Mouse (Mus musculus) midbrain, embryonic 15.5 days (tissue): ENCODE data around the gene Rnase4. TPM values are rescaled to one million over a fixed set of nuclear protein-coding genes. Genes with fewer than 3 reads are reported as not detected.

Source experiments
- ATAC-seq: fragments of 200-750 bp; cut with Nextera tagmentation; replicated peaks from 2 replicates; pipeline ENCODE4 v1.8.0; 2017; ENCODE audit warnings: moderate TSS enrichment
- H3K27ac ChIP-seq: fragments of 300-500 bp; sonication (generic); 2 replicates; pipeline ENCODE4 v1.5.1; 2015; ENCODE audit warnings: mild to moderate bottlenecking, inconsistent platforms
- H3K27me3 ChIP-seq: fragments of 300-500 bp; sonication (generic); replicated peaks from 2 replicates; pipeline ENCODE4 v1.6.1; 2015; ENCODE audit warnings: inconsistent platforms
- H3K36me3 ChIP-seq: fragments of 300-500 bp; sonication (generic); replicated peaks from 2 replicates; pipeline ENCODE4 v1.6.1; 2015; ENCODE audit warnings: inconsistent platforms
- H3K4me1 ChIP-seq: fragments of 300-500 bp; sonication (generic); 2 replicates; pipeline ENCODE4 v1.6.1; 2015; ENCODE audit warnings: inconsistent platforms
- H3K4me2 ChIP-seq: fragments of 300-500 bp; sonication (generic); 2 replicates; pipeline ENCODE4 v1.6.1; 2015; ENCODE audit warnings: inconsistent platforms, mild to moderate bottlenecking, moderate library complexity
- H3K4me3 ChIP-seq: fragments of 300-500 bp; sonication (generic); 2 replicates; pipeline ENCODE4 v1.5.1; 2015; ENCODE audit warnings: mild to moderate bottlenecking, inconsistent platforms
- H3K9ac ChIP-seq: fragments of 300-500 bp; sonication (generic); 2 replicates; pipeline ENCODE4 v1.6.1; 2015; ENCODE audit warnings: mild to moderate bottlenecking, inconsistent platforms
- H3K9me3 ChIP-seq: fragments of 300-500 bp; sonication (generic); 2 replicates; pipeline ENCODE4 v1.6.1; 2016; ENCODE audit warnings: inconsistent platforms
- WGBS: fragments of 180-500 bp; shearing (Covaris S2); methylation state at CpG from one replicate; pipeline ENCODE4 v1.1.7; 2015; ENCODE audit warnings: mixed read lengths; 5-methylcytosine and 5-hydroxymethylcytosine counted together
- polyA plus RNA-seq: library from polyadenylated mRNA; unstranded; fragments of >200 nt; fragmentation: Nextera tagmentation; extraction: Ambion mirVana; gene quantifications from 2 replicates; pipeline ENCODE4 v1.2.1, GENCODE M21; 2015

The Rnase4 gene
- polyA plus RNA-seq, 1 experiment from 2014 or later: 13.9 TPM

- Histone ChIP-seq H3K9ac (no peak overlapping the region), H3K27ac (no peak overlapping the region), H3K4me3 (no peak overlapping the region), H3K9me3 (no peaks in the 10 kb centered on the region), H3K36me3 (no peaks in the 10 kb centered on the region), H3K4me1 (no peaks in the 10 kb centered on the region), H3K27me3 (no peaks in the 10 kb centered on the region), H3K4me2 (no peak overlapping the region)
- no peak for ATAC-seq
- 78% methylated on average over 3 of the region's 3 CpGs for WGBS
These were observed 21.1 kb downstream of the Rnase4 start for GRCm38 (mm10) chr14:51111966-51112365.

- 30% methylated on average over 9 of the region's 9 CpGs for WGBS
- 0 out of 2 replicates have a peak overlapping the region, but pooled peaks have one; percentile 24 for H3K4me2 ChIP-seq
- H3K9ac ChIP-seq: no peak overlapping the region
- no peaks in the 10 kb centered on the region for H3K36me3 ChIP-seq
- no peak overlapping the region for H3K27ac ChIP-seq
- no peak overlapping the region for H3K4me3 ChIP-seq
- H3K27me3 ChIP-seq: no peaks in the 10 kb centered on the region
- no peaks in the 10 kb centered on the region for H3K9me3 ChIP-seq
- H3K4me1 ChIP-seq: no peaks in the 10 kb centered on the region
- no peak for ATAC-seq
These were observed 22.6 kb downstream of the Rnase4 start for GRCm38 (mm10) chr14:51113476-51113875.

- Histone ChIP-seq H3K4me1 (no peaks in the 10 kb centered on the region), H3K27me3 (no peaks in the 10 kb centered on the region), H3K36me3 (no peaks in the 10 kb centered on the region), H3K27ac (no peak within 1 kb of the TSS), H3K9me3 (no peaks in the 10 kb centered on the region), H3K4me2 (0 out of 2 replicates have a peak within 1 kb of the TSS, but pooled peaks have one; percentile 24), H3K4me3 (no peak within 1 kb of the TSS), H3K9ac (no peak within 1 kb of the TSS)
- 34% methylated on average over 12 of the region's 12 CpGs for WGBS
- ATAC-seq: no peak
These were observed 23.2 kb downstream of the Rnase4 start, which contains the start of gene Eddm3b for GRCm38 (mm10) chr14:51113916-51114560. Eddm3b (plus strand) TSS chr14:51114426.

DNA sequence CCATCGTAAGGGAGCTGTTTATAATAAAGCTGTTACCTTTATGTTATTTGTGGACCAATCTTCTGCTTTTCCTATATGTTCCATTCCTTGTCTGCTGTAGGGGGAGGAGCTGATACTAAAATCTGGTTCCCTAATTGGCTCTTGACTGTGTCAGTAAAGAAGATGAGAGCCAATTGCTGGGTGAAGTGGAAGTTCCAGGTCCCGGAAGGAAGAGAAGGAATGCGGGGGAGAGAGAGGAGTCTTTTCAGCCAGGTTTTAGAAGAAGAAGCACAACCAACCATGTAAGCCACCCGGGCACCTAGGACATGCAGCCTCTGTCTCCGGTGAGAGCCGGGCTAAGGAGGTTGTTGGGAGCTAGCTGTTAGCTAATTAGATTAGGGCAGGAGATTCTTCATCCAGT is 34.8 kb downstream of the Rnase4 start:
- no peak overlapping the region for H3K4me2 ChIP-seq
- H3K27me3 ChIP-seq: no peaks in the 10 kb centered on the region
- no peak overlapping the region for H3K27ac ChIP-seq
- WGBS: 86% methylated on average over 6 of the region's 6 CpGs
- no peak overlapping the region for H3K9ac ChIP-seq
- H3K9me3 ChIP-seq: no peaks in the 10 kb centered on the region
- no peak overlapping the region for H3K4me3 ChIP-seq
- H3K36me3 ChIP-seq: no peaks in the 10 kb centered on the region
- no peaks in the 10 kb centered on the region for H3K4me1 ChIP-seq
- no peak for ATAC-seq

- WGBS: 81% methylated on average over 2 of the region's 2 CpGs
- no peak overlapping the region for H3K4me2 ChIP-seq
- no peak overlapping the region for H3K4me3 ChIP-seq
- H3K4me1 ChIP-seq: no peaks in the 10 kb centered on the region
- no peaks in the 10 kb centered on the region for H3K27me3 ChIP-seq
- H3K27ac ChIP-seq: no peak overlapping the region
- no peak for ATAC-seq
- no peaks in the 10 kb centered on the region for H3K9me3 ChIP-seq
- H3K9ac ChIP-seq: no peak overlapping the region
- no peaks in the 10 kb centered on the region for H3K36me3 ChIP-seq
These were observed 36.9 kb downstream of the Rnase4 start for GRCm38 (mm10) chr14:51127648-51128258.

GRCm38 (mm10) chr14:51128775-51129623 is 38.1 kb downstream of the Rnase4 start:
- Histone ChIP-seq H3K27me3 (no peaks in the 10 kb centered on the region), H3K9ac (no peak overlapping the region), H3K4me1 (no peaks in the 10 kb centered on the region), H3K27ac (no peak overlapping the region), H3K4me3 (no peak overlapping the region), H3K36me3 (no peaks in the 10 kb centered on the region), H3K9me3 (no peaks in the 10 kb centered on the region), H3K4me2 (no peak overlapping the region)
- WGBS: 84% methylated on average over 9 of the region's 9 CpGs
- ATAC-seq: no peak

DNA sequence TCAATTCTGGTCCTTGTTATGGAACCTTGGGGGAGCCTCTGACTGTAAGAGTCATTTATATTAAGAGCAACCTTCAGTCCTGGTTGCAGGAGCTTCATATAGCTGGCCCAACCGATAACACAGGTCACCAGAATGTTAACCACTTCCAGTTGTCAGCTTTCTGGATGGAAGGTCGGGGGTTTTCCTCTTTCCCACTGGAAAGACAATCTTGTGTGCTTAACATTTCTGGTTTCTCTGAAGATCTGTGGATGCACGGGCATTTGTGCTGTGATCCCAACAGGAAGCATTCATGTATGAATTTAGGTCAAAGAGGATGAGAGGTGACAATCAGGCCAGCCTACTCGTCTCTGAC is 38.7 kb downstream of the Rnase4 start:
- no peak for ATAC-seq
- Histone ChIP-seq H3K4me3 (no peak overlapping the region), H3K27me3 (no peaks in the 10 kb centered on the region), H3K27ac (no peak overlapping the region), H3K4me1 (no peaks in the 10 kb centered on the region), H3K9me3 (no peaks in the 10 kb centered on the region), H3K36me3 (no peaks in the 10 kb centered on the region), H3K4me2 (no peak overlapping the region), H3K9ac (no peak overlapping the region)
- 78% methylated on average over 4 of the region's 4 CpGs for WGBS

- no peaks in the 10 kb centered on the region for H3K9me3 ChIP-seq
These were observed 39.6 kb downstream of the Rnase4 start for GRCm38 (mm10) chr14:51130315-51130940.

GRCm38 (mm10) chr14:51131086-51131815 is 40.4 kb downstream of the Rnase4 start:
- no peak overlapping the region for H3K4me3 ChIP-seq
- H3K9ac ChIP-seq: no peak overlapping the region
- H3K4me2 ChIP-seq: no peak overlapping the region
- H3K27me3 ChIP-seq: no peaks in the 10 kb centered on the region
- no peaks in the 10 kb centered on the region for H3K9me3 ChIP-seq
- no peak for ATAC-seq
- no peak overlapping the region for H3K27ac ChIP-seq
- no peaks in the 10 kb centered on the region for H3K4me1 ChIP-seq
- no peaks in the 10 kb centered on the region for H3K36me3 ChIP-seq
- WGBS: 78% methylated on average over 7 of the region's 7 CpGs

More at GRCm38 (mm10) chr14:51130315-51130940, 39.6 kb downstream of the Rnase4 start:
- H3K4me2 ChIP-seq: no peak overlapping the region
- no peaks in the 10 kb centered on the region for H3K4me1 ChIP-seq
- H3K36me3 ChIP-seq: no peaks in the 10 kb centered on the region
- no peak overlapping the region for H3K4me3 ChIP-seq
- no peak for ATAC-seq
- H3K27me3 ChIP-seq: no peaks in the 10 kb centered on the region
- 90% methylated on average over 9 of the region's 9 CpGs for WGBS
- H3K27ac ChIP-seq: no peak overlapping the region
- H3K9ac ChIP-seq: no peak overlapping the region

DNA sequence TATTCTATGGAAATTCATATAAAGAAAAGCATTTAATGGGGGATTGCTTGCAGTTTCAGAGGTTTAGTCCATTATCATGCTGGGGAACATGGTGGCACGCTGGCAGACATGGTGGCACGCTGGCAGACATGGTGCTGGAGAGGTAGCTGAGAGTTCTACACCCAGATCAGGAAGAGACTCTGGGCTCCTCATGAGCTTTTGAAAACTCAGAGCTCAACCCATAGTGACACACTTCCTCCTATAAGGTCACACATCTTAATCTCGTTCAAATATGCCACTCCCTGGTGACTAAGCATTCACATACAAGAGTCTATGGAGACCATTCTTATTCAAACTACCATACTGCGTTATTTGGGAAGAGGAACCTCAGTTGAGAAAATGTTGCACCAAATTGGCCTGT is 41.5 kb downstream of the Rnase4 start:
- H3K9ac ChIP-seq: no peak overlapping the region
- no peaks in the 10 kb centered on the region for H3K36me3 ChIP-seq
- H3K9me3 ChIP-seq: no peaks in the 10 kb centered on the region
- 86% methylated on average over 4 of the region's 4 CpGs for WGBS
- no peak for ATAC-seq
- H3K4me3 ChIP-seq: no peak overlapping the region
- H3K4me2 ChIP-seq: no peak overlapping the region
- H3K4me1 ChIP-seq: no peaks in the 10 kb centered on the region
- no peaks in the 10 kb centered on the region for H3K27me3 ChIP-seq
- H3K27ac ChIP-seq: no peak overlapping the region

DNA sequence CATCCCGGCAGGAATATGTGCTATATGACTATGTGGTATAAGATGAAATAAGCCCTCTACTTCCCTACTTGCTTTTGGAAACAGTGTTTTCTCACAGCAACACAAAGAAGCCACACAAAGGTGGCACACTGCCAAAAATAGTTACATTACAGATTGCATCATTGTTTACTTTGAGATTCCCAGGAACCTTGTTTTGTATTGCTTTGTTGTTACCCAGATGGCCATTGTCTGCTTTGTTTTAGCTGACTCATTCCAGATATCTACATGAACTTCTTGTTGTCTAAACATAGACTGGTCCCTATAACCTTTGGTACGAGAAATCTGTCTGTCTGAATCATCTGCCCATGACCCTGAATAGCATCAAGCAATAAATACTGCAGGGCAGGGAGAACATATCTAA is 49.5 kb downstream of the Rnase4 start:
- WGBS: 79% methylated on average over 2 of the region's 2 CpGs

GRCm38 (mm10) chr14:51142119-51142518 is 51.2 kb downstream of the Rnase4 start:
- no peaks in the 10 kb centered on the region for H3K4me1 ChIP-seq
- no peaks in the 10 kb centered on the region for H3K9me3 ChIP-seq
- WGBS: 87% methylated on average over 4 of the region's 4 CpGs
- H3K9ac ChIP-seq: no peak overlapping the region
- no peaks in the 10 kb centered on the region for H3K27me3 ChIP-seq
- H3K27ac ChIP-seq: no peak overlapping the region
- ATAC-seq: no peak
- H3K4me2 ChIP-seq: no peak overlapping the region
- H3K36me3 ChIP-seq: no peaks in the 10 kb centered on the region
- H3K4me3 ChIP-seq: no peak overlapping the region

More for the DNA sequence above, 49.5 kb downstream of the Rnase4 start:
- H3K9me3 ChIP-seq: no peaks in the 10 kb centered on the region
- H3K4me3 ChIP-seq: no peak overlapping the region
- no peaks in the 10 kb centered on the region for H3K4me1 ChIP-seq
- no peaks in the 10 kb centered on the region for H3K36me3 ChIP-seq
- no peak overlapping the region for H3K27ac ChIP-seq
- H3K9ac ChIP-seq: no peak overlapping the region
- ATAC-seq: no peak
- H3K27me3 ChIP-seq: no peaks in the 10 kb centered on the region
- no peak overlapping the region for H3K4me2 ChIP-seq
